Mouse (Mus musculus) stomach, postnatal 0 days (tissue): ENCODE data around the gene Defb28.

ENCODE experiments used
- CTCF ChIP-seq: IDR thresholded peaks from 2 replicates; pipeline ENCODE4 v1.5.1; 2016; ENCODE audit warnings: antibody characterized with exemption, low read depth, mild to moderate bottlenecking, moderate library complexity
- EP300 ChIP-seq: optimal IDR thresholded peaks from 2 replicates; pipeline ENCODE3; 2016; ENCODE audit warnings: antibody characterized with exemption

- TF ChIP-seq EP300 (no peak), CTCF (no peak)
Measured at GRCm38 (mm10) chr2:152516084-152516483, 2.0 kb upstream of the Defb28 start.
